Mouse (Mus musculus): ENCODE measurements around the gene Eif4g3.

Eif4g3 gene

GRCm38 (mm10) chr4:138061161-138061560, 68.3 kb downstream of the Eif4g3 start:
- no peak for DNase-seq (ENCODE audit: low spot score in 2 of 2)

GRCm38 (mm10) chr4:138063372-138064265, 70.8 kb downstream of the Eif4g3 start:
- no peak for DNase-seq (ENCODE audit: low spot score in 2 of 2)

GRCm38 (mm10) chr4:138064882-138065592, 72.2 kb downstream of the Eif4g3 start:
- no peak for DNase-seq (ENCODE audit: low spot score in 2 of 2)

- no peak for DNase-seq (ENCODE audit: low spot score in 2 of 2)
Observed at GRCm38 (mm10) chr4:138065593-138066169, 72.9 kb downstream of the Eif4g3 start.

- DNase-seq (ENCODE audit: low spot score in 2 of 2), result no peak
Observed at GRCm38 (mm10) chr4:138066421-138066820, 73.6 kb downstream of the Eif4g3 start.

GRCm38 (mm10) chr4:138067858-138068257, 75.0 kb downstream of the Eif4g3 start:
- DNase-seq (ENCODE audit: low spot score in 2 of 2), result no peak

GRCm38 (mm10) chr4:138068598-138068997, 75.8 kb downstream of the Eif4g3 start:
- no peak for DNase-seq (ENCODE audit: low spot score in 2 of 2)

- DNase-seq (ENCODE audit: low spot score in 2 of 2), result no peak
Observed at GRCm38 (mm10) chr4:138069371-138069770, 76.5 kb downstream of the Eif4g3 start.

- DNase-seq (ENCODE audit: low spot score in 2 of 2), result no peak
Observed at GRCm38 (mm10) chr4:138071497-138071896, 78.7 kb downstream of the Eif4g3 start.

- DNase-seq (ENCODE audit: low spot score in 2 of 2), result no peak
Observed at GRCm38 (mm10) chr4:138073086-138073485, 80.3 kb downstream of the Eif4g3 start.

- DNase-seq (ENCODE audit: low spot score in 2 of 2), result no peak
Observed at GRCm38 (mm10) chr4:138073531-138073930, 80.7 kb downstream of the Eif4g3 start.

GRCm38 (mm10) chr4:138074896-138075584, 82.2 kb downstream of the Eif4g3 start:
- no peak for DNase-seq (ENCODE audit: low spot score in 2 of 2)

- no peak for DNase-seq (ENCODE audit: low spot score in 2 of 2)
Observed at GRCm38 (mm10) chr4:138077663-138078295, 85.0 kb downstream of the Eif4g3 start.

GRCm38 (mm10) chr4:138079234-138079633, 86.4 kb downstream of the Eif4g3 start:
- DNase-seq (ENCODE audit: low spot score in 2 of 2), result no peak

GRCm38 (mm10) chr4:138082466-138082865, 89.6 kb downstream of the Eif4g3 start:
- no peak for DNase-seq (ENCODE audit: low spot score in 2 of 2)

GRCm38 (mm10) chr4:138084103-138084502, 91.3 kb downstream of the Eif4g3 start:
- no peak for DNase-seq (ENCODE audit: low spot score in 2 of 2)

GRCm38 (mm10) chr4:138084851-138085573, 92.2 kb downstream of the Eif4g3 start:
- no peak for DNase-seq (ENCODE audit: low spot score in 2 of 2)

- no peak for DNase-seq (ENCODE audit: low spot score in 2 of 2)
Observed at GRCm38 (mm10) chr4:138086949-138087348, 94.1 kb downstream of the Eif4g3 start.

- no peak for DNase-seq (ENCODE audit: low spot score in 2 of 2)
Observed at GRCm38 (mm10) chr4:138089512-138089911, 96.7 kb downstream of the Eif4g3 start.

- DNase-seq (ENCODE audit: low spot score in 2 of 2), result no peak
Observed at GRCm38 (mm10) chr4:138091562-138092194, 98.9 kb downstream of the Eif4g3 start.
